Mouse (Mus musculus) erythroblast, embryonic 14.5 days (primary cell): ENCODE data around the gene P2ry10b.

Experiments used
- GATA1 ChIP-seq: IDR thresholded peaks from 2 replicates; pipeline ENCODE4 v1.6.1; 2012; ENCODE audit warnings: low read length, inconsistent platforms, mixed read lengths
- TAL1 ChIP-seq: IDR thresholded peaks from 3 replicates; pipeline ENCODE4 v1.6.1; 2012; ENCODE audit warnings: low read length, inconsistent platforms, mixed read lengths

DNA sequence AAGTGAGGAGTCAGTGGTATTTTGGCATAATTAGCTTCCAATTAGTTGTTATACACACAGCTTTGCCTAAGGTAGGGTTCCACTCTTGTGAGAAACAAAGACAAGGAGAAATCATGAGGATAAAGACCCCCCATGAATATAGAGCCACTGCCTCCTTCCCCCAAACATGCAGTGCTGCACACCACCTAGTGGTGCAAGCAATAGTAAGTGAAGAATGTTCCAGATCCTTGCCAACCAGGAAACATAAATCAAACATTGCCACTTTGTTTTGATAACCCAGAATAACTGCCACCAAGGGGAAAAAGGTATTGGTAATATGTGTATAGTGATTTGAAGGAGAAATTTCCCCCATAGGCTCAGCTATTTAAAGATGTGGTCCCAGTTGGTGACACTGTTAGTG is 11.8 kb downstream of the P2ry10b start:
- TF ChIP-seq GATA1 (no peak), TAL1 (no peak)
